Mouse (Mus musculus) kidney, adult 2 months (tissue): ENCODE results near the gene Shank3.

ENCODE experiments used
- CTCF ChIP-seq: fragments of 200-500 bp; conservative IDR thresholded peaks from 2 replicates; pipeline ENCODE4 v1.5.1; 2011; ENCODE audit warnings: low read depth, mild to moderate bottlenecking, control low read depth, low read length, moderate library complexity, mixed read lengths; ENCODE audit not compliant: insufficient read depth, insufficient read length
- POLR2A ChIP-seq: fragments of 200-500 bp; IDR thresholded peaks from one replicate; pipeline ENCODE4 v1.6.1; 2011; ENCODE audit warnings: low read depth, low read length, control low read depth

DNA sequence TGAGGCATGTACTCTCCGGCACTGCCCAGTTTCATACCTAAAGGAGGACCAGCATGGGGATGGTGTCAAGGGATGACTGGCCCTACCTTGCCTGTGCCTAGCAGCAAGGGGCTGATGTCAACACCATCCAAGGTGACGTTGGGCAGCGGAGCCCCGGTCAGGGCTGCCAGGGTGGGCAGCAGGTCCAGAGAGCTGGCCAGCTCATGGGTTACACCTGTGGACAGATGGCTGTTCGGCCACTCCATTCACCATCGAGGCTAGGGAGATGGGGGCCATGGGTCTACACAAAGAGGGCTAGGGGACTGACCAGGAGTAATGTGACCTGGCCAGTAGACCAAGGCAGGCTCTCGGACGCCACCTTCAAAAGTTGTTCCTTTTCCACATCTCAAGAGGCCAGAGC is 25.5 kb upstream of the Shank3 start:
- no peak for TF ChIP-seq POLR2A
- TF ChIP-seq CTCF = no peak
